Mouse (Mus musculus) midbrain, postnatal 0 days (tissue): ENCODE measurements around the gene B3galt4. TPM values are rescaled to one million over a fixed set of nuclear protein-coding genes. Genes with fewer than 3 reads are reported as not detected.
"Not testable (repeated sequence)": the region's sequence is repeated elsewhere in the genome, so short reads cannot be mapped to it uniquely, and the experiment has no call there.

Experiments used
- ATAC-seq: fragments of 200-750 bp; cut with Nextera tagmentation; 2 replicates; pipeline ENCODE4 v1.8.0; 2017; ENCODE audit warnings: moderate number of reproducible peaks, mild to moderate bottlenecking, moderate TSS enrichment, moderate library complexity; ENCODE audit not compliant: low FRiP score
- DNase-seq: peaks from one replicate; pipeline ENCODE4 v3.0.0-alpha.2; 2015; ENCODE audit warnings: low spot score
- H3K27ac ChIP-seq: fragments of 300-500 bp; sonication (generic); 2 replicates; pipeline ENCODE4 v1.5.1; 2014; ENCODE audit warnings: low read depth, mild to moderate bottlenecking, low read length, mixed read lengths
- H3K27me3 ChIP-seq: fragments of 300-500 bp; sonication (generic); 2 replicates; pipeline ENCODE4 v1.6.1; 2014; ENCODE audit warnings: low read length, control low read depth, mixed read lengths; ENCODE audit not compliant: insufficient read depth
- H3K36me3 ChIP-seq: fragments of 300-500 bp; sonication (generic); 2 replicates; pipeline ENCODE4 v1.6.1; 2014; ENCODE audit warnings: low read length, control low read depth, mixed read lengths; ENCODE audit not compliant: insufficient read depth
- H3K4me1 ChIP-seq: fragments of 300-500 bp; sonication (generic); 2 replicates; pipeline ENCODE4 v1.6.1; 2014; ENCODE audit warnings: mild to moderate bottlenecking, control low read depth, antibody characterized with exemption, low read length, mixed read lengths; ENCODE audit not compliant: insufficient read depth
- H3K4me2 ChIP-seq: fragments of 300-500 bp; sonication (generic); 2 replicates; pipeline ENCODE4 v1.6.1; 2014; ENCODE audit warnings: low read depth, mild to moderate bottlenecking, low read length, mixed read lengths; ENCODE audit not compliant: poor library complexity, severe bottlenecking
- H3K4me3 ChIP-seq: fragments of 300-500 bp; sonication (generic); 2 replicates; pipeline ENCODE4 v1.5.1; 2014; ENCODE audit warnings: low read depth, mild to moderate bottlenecking, low read length, moderate library complexity
- H3K9ac ChIP-seq: fragments of 300-500 bp; sonication (generic); replicated peaks from 2 replicates; pipeline ENCODE4 v1.6.1; 2014; ENCODE audit warnings: mild to moderate bottlenecking, low read length, moderate library complexity, mixed read lengths; ENCODE audit not compliant: poor library complexity, severe bottlenecking
- H3K9me3 ChIP-seq: fragments of 300-500 bp; sonication (generic); 2 replicates; pipeline ENCODE4 v1.6.1; 2016; ENCODE audit warnings: low read length, control low read depth
- CTCF ChIP-seq: IDR thresholded peaks from 2 replicates; pipeline ENCODE4 v1.5.1; 2016; ENCODE audit warnings: antibody characterized with exemption, mild to moderate bottlenecking
- WGBS: fragments of 180-500 bp; shearing (Covaris S2); extraction: QIAGEN DNeasy Blood & Tissue Kit; methylation state at CpG from one replicate; pipeline ENCODE4 v1.1.7; 2014; 5-methylcytosine and 5-hydroxymethylcytosine counted together
- polyA plus RNA-seq: library from polyadenylated mRNA; unstranded; fragments of >200 nt; fragmentation: Nextera tagmentation; extraction: Ambion mirVana; gene quantifications from 2 replicates; pipeline ENCODE4 v1.2.1, GENCODE M21; 2015
- total RNA-seq: library from RNA; depleted of rRNA; stranded (reverse); fragments of >200 nt; gene quantifications from 2 replicates; pipeline ENCODE4 v1.2.3, GENCODE M21; 2014; rRNA removed

B3galt4 gene
- 8.6 and 14.1 TPM in 2 replicates for total RNA-seq
- 11.1 and 14.0 TPM in 2 replicates for polyA plus RNA-seq

GRCm38 (mm10) chr17:33951021-33951946 lies at the start of gene B3galt4:
B3galt4 (minus strand) TSS chr17:33951488.
- H3K36me3 ChIP-seq = peaks cover 22% of the 10 kb centered on the region
- peak within 1 kb of the TSS; percentile 91 for H3K27ac ChIP-seq
- peak within 1 kb of the TSS; percentile 52 for H3K4me3 ChIP-seq
- peak; percentile 90 for DNase-seq
- peaks cover 13% of the 10 kb centered on the region; the same call in 1 of the 2 replicates for H3K4me1 ChIP-seq
- H3K9ac ChIP-seq = peak within 1 kb of the TSS; percentile 79
- WGBS = under 1% methylated on average over 45 of the region's 45 CpGs
- peak; percentile 13 for TF ChIP-seq CTCF
- H3K9me3 ChIP-seq = no peaks in the 10 kb centered on the region
- peak; percentile 76 for ATAC-seq
- H3K4me2 ChIP-seq = peak within 1 kb of the TSS; percentile 96
- H3K27me3 ChIP-seq = no peaks in the 10 kb centered on the region

DNA sequence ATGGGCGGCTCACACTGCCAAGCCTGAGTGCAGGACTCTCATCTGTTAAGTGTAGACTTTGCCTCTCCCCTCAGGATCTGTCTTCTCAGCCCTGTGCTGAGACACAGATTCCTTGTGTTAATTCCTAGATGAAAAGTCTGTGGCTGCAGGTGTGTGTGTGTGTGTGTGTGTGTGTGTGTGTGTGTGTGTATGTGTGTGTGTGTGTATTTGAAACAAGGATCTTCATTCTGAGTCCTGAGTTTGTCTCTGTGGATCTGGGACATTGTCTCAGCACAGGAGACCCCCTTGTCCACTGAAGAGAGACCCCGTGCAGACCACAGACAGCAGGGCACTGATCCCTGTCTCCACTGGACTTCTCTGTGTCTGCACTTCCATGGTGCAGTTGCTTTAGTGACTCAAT lies 49.5 kb upstream of the B3galt4 start:
- not testable (repeated sequence) for H3K4me2 ChIP-seq, H3K9me3 ChIP-seq, H3K27ac ChIP-seq, H3K9ac ChIP-seq, H3K4me1 ChIP-seq, DNase-seq, H3K4me3 ChIP-seq, H3K27me3 ChIP-seq, H3K36me3 ChIP-seq, ATAC-seq
- 43% methylated on average over 2 of the region's 2 CpGs for WGBS

- Histone ChIP-seq H3K27me3 (peaks cover 7% of the 10 kb centered on the region; the same call in 1 of the 2 replicates), H3K9ac (no peak within 1 kb of the TSS; the same call in 1 of the 2 replicates), H3K4me3 (peak within 1 kb of the TSS; percentile 49), H3K9me3 (no peaks in the 10 kb centered on the region), H3K4me1 (0 out of 2 replicates have a peak, but pooled peaks cover 4% of the 10 kb centered on the region), H3K36me3 (no peaks in the 10 kb centered on the region), H3K4me2 (peak within 1 kb of the TSS; percentile 88), H3K27ac (no peak within 1 kb of the TSS)
- DNase-seq (peak; percentile 73), ATAC-seq (peak; percentile 87)
- WGBS = under 1% methylated on average over 26 of the region's 30 CpGs
- TF ChIP-seq CTCF = no peak
Measured at GRCm38 (mm10) chr17:34000150-34000537, 48.9 kb upstream of the B3galt4 start, which contains the start of gene H2-K1. H2-K1 (minus strand) TSS chr17:34000347.

DNA sequence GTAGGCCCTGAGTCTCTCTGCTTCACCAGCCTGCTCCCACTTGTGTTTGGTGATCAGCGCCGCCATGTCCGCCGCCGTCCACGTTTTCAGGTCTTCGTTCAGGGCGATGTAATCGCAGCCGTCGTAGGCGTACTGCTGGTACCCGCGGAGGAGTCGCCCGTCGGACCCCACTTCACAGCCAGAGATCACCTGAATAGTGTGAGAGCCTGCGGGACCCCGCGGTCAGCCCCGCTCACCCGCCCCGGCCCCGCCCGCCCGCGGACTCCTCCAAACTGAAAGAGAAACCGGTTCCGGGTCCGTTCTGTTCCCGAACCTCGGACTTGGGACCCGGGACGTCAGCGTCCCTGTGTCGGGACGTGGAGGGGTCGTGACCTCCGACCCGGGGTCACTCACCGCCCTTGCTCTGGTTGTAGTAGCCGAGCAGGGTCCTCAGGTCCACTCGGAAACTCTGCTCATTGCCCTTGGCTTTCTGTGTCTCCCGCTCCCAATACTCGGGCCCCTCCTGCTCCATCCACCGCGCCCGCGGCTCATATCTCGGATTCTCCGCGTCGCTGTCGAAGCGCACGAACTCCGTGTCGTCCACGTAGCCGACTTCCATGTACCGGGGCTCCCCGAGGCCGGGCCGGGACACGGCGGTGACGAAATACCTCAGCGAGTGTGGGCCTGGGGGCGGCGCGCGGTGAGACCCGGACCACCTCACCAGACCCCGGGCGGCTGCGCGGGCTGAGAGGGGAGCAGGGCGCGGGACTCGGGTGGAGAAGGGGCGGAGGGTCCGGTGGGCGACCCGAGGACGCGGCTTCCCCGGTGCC lies 48.3 kb upstream of the B3galt4 start:
- ATAC-seq (peak; percentile 34; the same call in 1 of the 2 replicates), DNase-seq (no peak)
- WGBS = 3% methylated on average over 79 of the region's 87 CpGs
- Histone ChIP-seq H3K9ac (no peak overlapping the region; the same call in 1 of the 2 replicates), H3K27me3 (peaks cover 7% of the 10 kb centered on the region; the same call in 1 of the 2 replicates), H3K36me3 (no peaks in the 10 kb centered on the region), H3K4me2 (peak overlapping the region; percentile 88), H3K4me3 (peak overlapping the region; percentile 49), H3K9me3 (no peaks in the 10 kb centered on the region), H3K27ac (no peak overlapping the region), H3K4me1 (0 out of 2 replicates have a peak, but pooled peaks cover 4% of the 10 kb centered on the region)
- no peak for TF ChIP-seq CTCF

GRCm38 (mm10) chr17:33998697-33999096 lies 47.4 kb upstream of the B3galt4 start:
- H3K9ac ChIP-seq, H3K27me3 ChIP-seq, DNase-seq, H3K4me2 ChIP-seq, H3K27ac ChIP-seq, ATAC-seq, H3K9me3 ChIP-seq, H3K4me1 ChIP-seq, H3K4me3 ChIP-seq, H3K36me3 ChIP-seq: not testable (repeated sequence)
- 55% methylated on average over 5 of the region's 5 CpGs for WGBS

- H3K9me3 ChIP-seq, H3K27ac ChIP-seq, H3K4me3 ChIP-seq, H3K36me3 ChIP-seq, H3K4me1 ChIP-seq, H3K4me2 ChIP-seq, ATAC-seq, DNase-seq, H3K27me3 ChIP-seq, H3K9ac ChIP-seq: not testable (repeated sequence)
- 97% methylated on average over 2 of the region's 2 CpGs for WGBS
Measured at GRCm38 (mm10) chr17:33997025-33997424, 45.7 kb upstream of the B3galt4 start.
